Mouse (Mus musculus): ENCODE measurements around the gene Eif2b4.

- TF ChIP-seq GATA1 (IDR thresholded peaks at IDR 0.05; ENCODE audit: low read length) (no peak), TAL1 (IDR thresholded peaks at IDR 0.05; ENCODE audit: low read length) (no peak)
Observed at GRCm38 (mm10) chr5:31138241-31138967, 54.8 kb downstream of the Eif2b4 start, which contains the start of gene Ucn.

Measured in erythroblast, embryonic 14.5 days (primary cell).